In the genomic region with DNA sequence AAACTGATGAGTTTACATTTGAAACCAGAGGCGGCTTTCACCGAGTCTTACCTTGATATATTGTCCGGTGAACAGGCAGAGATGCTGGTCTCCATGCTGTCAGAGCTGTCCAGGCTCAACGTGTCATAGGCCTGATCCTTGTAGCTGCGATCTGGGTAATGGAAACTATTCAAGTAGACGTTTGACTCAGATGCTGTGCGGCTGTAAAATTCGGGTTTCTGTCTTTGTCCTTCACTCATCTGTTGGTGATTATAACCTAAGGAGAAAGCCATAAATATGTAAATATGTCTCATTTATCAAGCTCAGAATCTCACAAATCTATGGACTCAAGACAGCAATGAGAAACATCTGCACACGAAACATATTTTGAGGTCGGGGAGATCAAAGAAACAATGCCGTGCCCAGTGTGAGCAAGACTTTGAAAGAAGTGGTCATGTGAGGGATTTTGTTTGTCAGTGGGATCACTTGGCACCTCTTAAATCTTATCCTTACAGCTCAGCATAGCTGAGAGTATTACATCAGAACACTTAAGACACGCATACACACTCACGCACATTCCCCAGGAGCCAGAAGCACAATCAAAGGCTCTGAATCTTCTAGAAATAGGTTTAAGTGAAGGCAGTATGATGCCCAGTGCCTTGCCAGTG, we compare ENCODE assay signal across 20 mouse cellular contexts. TPM values are rescaled to one million over a fixed set of nuclear protein-coding genes. Genes with fewer than 3 reads are reported as not detected.
DNase-seq lines count a peak whose midpoint lies in the region; ATAC-seq lines count a peak whose summit lies in the region.
"Had no signal": no experiment of that assay in that cellular context is flagged by ENCODE, and none has a peak within 500 bp of the region (broad histone marks: within the 10 kb centered on the region; RNA-seq: fewer than 3 reads in every experiment).

No protein-coding gene starts in this region.

- no peak overlapping the region for H3K27ac ChIP-seq in limb, embryonic 11.5 days (replicated peaks; ENCODE audit: low read depth, low read length)
- H3K27ac ChIP-seq in limb, embryonic 10.5 days: no peak overlapping the region
- peak overlapping the region; percentile 17; the same call in 1 of the 2 replicates for H3K27ac ChIP-seq in embryonic facial prominence, embryonic 15.5 days (replicated peaks)
- H3K27ac ChIP-seq in limb, embryonic 15.5 days: peak overlapping the region; percentile 29; the same call in 1 of the 2 replicates
- H3K27ac ChIP-seq: embryonic facial prominence, embryonic 13.5 days; hindbrain, embryonic 13.5 days; kidney, embryonic 15.5 days; neural tube, embryonic 12.5 days had no signal

- H3K9ac ChIP-seq in limb, embryonic 11.5 days (ENCODE audit: low read length): no peak overlapping the region
- no peak overlapping the region for H3K9ac ChIP-seq in embryonic facial prominence, embryonic 15.5 days
- no peak overlapping the region for H3K9ac ChIP-seq in limb, embryonic 15.5 days
- H3K9ac ChIP-seq: embryonic facial prominence, embryonic 13.5 days; hindbrain, embryonic 13.5 days; kidney, embryonic 15.5 days; liver, postnatal 0 days; neural tube, embryonic 12.5 days had no signal

- H3K4me1 ChIP-seq in limb, embryonic 11.5 days (ENCODE audit: control insufficient read depth, insufficient read depth, low read length): no peaks in the 10 kb centered on the region
- peaks cover 8% of the 10 kb centered on the region for H3K4me1 ChIP-seq in limb, embryonic 10.5 days
- 0 out of 2 replicates have a peak, but pooled peaks cover 6% of the 10 kb centered on the region for H3K4me1 ChIP-seq in embryonic facial prominence, embryonic 15.5 days
- H3K4me1 ChIP-seq in limb, embryonic 15.5 days: no peaks in the 10 kb centered on the region; the same call in none of the 2 replicates
- H3K4me1 ChIP-seq: embryonic facial prominence, embryonic 13.5 days had no signal

- 0 out of 2 replicates have a peak, but pooled peaks cover 5% of the 10 kb centered on the region for H3K36me3 ChIP-seq in limb, embryonic 11.5 days (ENCODE audit: control insufficient read depth, insufficient read depth, low read length)
- peaks cover 54% of the 10 kb centered on the region for H3K36me3 ChIP-seq in limb, embryonic 10.5 days
- peaks cover 13% of the 10 kb centered on the region; the same call in 1 of the 2 replicates for H3K36me3 ChIP-seq in embryonic facial prominence, embryonic 15.5 days
- H3K36me3 ChIP-seq in limb, embryonic 15.5 days: peaks cover 40% of the 10 kb centered on the region; the same call in 1 of the 2 replicates
- H3K36me3 ChIP-seq: G1E; neural tube, embryonic 12.5 days had no signal

- 47% methylated on average over 13 of the region's 13 CpGs for WGBS in limb, embryonic 11.5 days
- WGBS in limb, embryonic 10.5 days: 49% methylated on average over 13 of the region's 13 CpGs
- 62% methylated on average over 13 of the region's 13 CpGs for WGBS in embryonic facial prominence, embryonic 15.5 days
- whole genome bisulfite sequencing in limb, embryonic 15.5 days: 38% methylated on average over 13 of the region's 13 CpGs

- DNase-seq in limb, embryonic 11.5 days (ENCODE audit: low spot score): peak; percentile 47
- no peak for DNase-seq in limb, embryonic 10.5 days (ENCODE audit: low spot score)
- peak; percentile 64 for DNase-seq in mesoderm, embryonic 11.5 days (ENCODE audit: low read depth, low spot score)
- DNase-seq in cerebellum, adult 9-11 months: no peak
- DNase-seq in thymus, postnatal 10 days (ENCODE audit: low spot score in 2 of 2): no peak
- DNase-seq: cerebellum, postnatal 25 days; gastrocnemius, postnatal 36 days; heart, postnatal 10 days; liver; liver, postnatal 0 days; thymus, postnatal 14 days had no signal

- no peaks in the 10 kb centered on the region for H3K9me3 ChIP-seq in limb, embryonic 11.5 days (ENCODE audit: control insufficient read depth, low read length)
- no peaks in the 10 kb centered on the region for H3K9me3 ChIP-seq in limb, embryonic 10.5 days (replicated peaks)
- H3K9me3 ChIP-seq in embryonic facial prominence, embryonic 15.5 days (replicated peaks): no peaks in the 10 kb centered on the region
- no peaks in the 10 kb centered on the region for H3K9me3 ChIP-seq in limb, embryonic 15.5 days
- H3K9me3 ChIP-seq: embryonic facial prominence, embryonic 13.5 days; G1E; hindbrain, embryonic 13.5 days; kidney, embryonic 15.5 days; neural tube, embryonic 12.5 days had no signal

- H3K27me3 ChIP-seq in limb, embryonic 11.5 days (ENCODE audit: control insufficient read depth, insufficient read depth, low read length): no peaks in the 10 kb centered on the region
- H3K27me3 ChIP-seq in limb, embryonic 10.5 days (ENCODE audit: low read depth, poor library complexity, severe bottlenecking): no peaks in the 10 kb centered on the region
- H3K27me3 ChIP-seq in embryonic facial prominence, embryonic 15.5 days: no peaks in the 10 kb centered on the region
- H3K27me3 ChIP-seq in limb, embryonic 15.5 days: no peaks in the 10 kb centered on the region
- H3K27me3 ChIP-seq: embryonic facial prominence, embryonic 13.5 days; hindbrain, embryonic 13.5 days; kidney, embryonic 15.5 days; neural tube, embryonic 12.5 days had no signal

- peak; percentile 69; the same call in 1 of the 2 replicates for ATAC-seq in limb, embryonic 11.5 days (ENCODE audit: insufficient number of reproducible peaks, low FRiP score, low TSS enrichment, low read depth)
- no peak for ATAC-seq in embryonic facial prominence, embryonic 15.5 days (ENCODE audit: insufficient number of reproducible peaks, low FRiP score, low TSS enrichment, low read depth)
- no peak for ATAC-seq in limb, embryonic 15.5 days (ENCODE audit: insufficient number of reproducible peaks, low FRiP score, low TSS enrichment, low read depth)
- ATAC-seq: intestine, embryonic 16.5 days; liver, postnatal 0 days had no signal

- H3K4me2 ChIP-seq in limb, embryonic 11.5 days (ENCODE audit: low read depth, severe bottlenecking): no peak overlapping the region
- H3K4me2 ChIP-seq in embryonic facial prominence, embryonic 15.5 days (replicated peaks): no peak overlapping the region
- H3K4me2 ChIP-seq in limb, embryonic 15.5 days: no peak overlapping the region
- H3K4me2 ChIP-seq: embryonic facial prominence, embryonic 13.5 days; hindbrain, embryonic 13.5 days; kidney, embryonic 15.5 days; neural tube, embryonic 12.5 days had no signal

- H3K4me3 ChIP-seq in limb, embryonic 11.5 days (ENCODE audit: low read depth, low read length): no peak overlapping the region
- H3K4me3 ChIP-seq in limb, embryonic 10.5 days: no peak overlapping the region
- H3K4me3 ChIP-seq in embryonic facial prominence, embryonic 15.5 days (replicated peaks): no peak overlapping the region
- no peak overlapping the region for H3K4me3 ChIP-seq in limb, embryonic 15.5 days
- H3K4me3 ChIP-seq: embryonic facial prominence, embryonic 13.5 days; hindbrain, embryonic 13.5 days; kidney, embryonic 15.5 days; neural tube, embryonic 12.5 days had no signal

RNA-seq across cellular contexts. Expression of a gene that starts 20.2 kb away (rescaled TPM):
- 33.6 and 39.5 TPM in 2 replicates for polyA plus RNA-seq in limb, embryonic 11.5 days (2014; fragmentation: Nextera tagmentation; extraction: Ambion mirVana)
- polyA plus RNA-seq in limb, embryonic 10.5 days (2016; fragmentation: Nextera tagmentation; extraction: Ambion mirVana): 38.8 and 43.0 TPM in 2 replicates
- 32.4 and 33.2 TPM in 2 replicates for polyA plus RNA-seq in embryonic facial prominence, embryonic 15.5 days (2015; fragmentation: Nextera tagmentation; extraction: Ambion mirVana)
- 29.1 and 30.3 TPM in 2 replicates for polyA plus RNA-seq in limb, embryonic 15.5 days (2015; fragmentation: Nextera tagmentation; extraction: Ambion mirVana)

RNA-seq across cellular contexts. Expression of a gene that starts 38.6 kb away (rescaled TPM):
- polyA plus RNA-seq in limb, embryonic 11.5 days (2014; fragmentation: Nextera tagmentation; extraction: Ambion mirVana): 29.2 and 30.2 TPM in 2 replicates
- polyA plus RNA-seq in limb, embryonic 10.5 days (2016; fragmentation: Nextera tagmentation; extraction: Ambion mirVana): 23.5 and 28.5 TPM in 2 replicates
- polyA plus RNA-seq in embryonic facial prominence, embryonic 15.5 days (2015; fragmentation: Nextera tagmentation; extraction: Ambion mirVana): 8.9 and 10.3 TPM in 2 replicates
- polyA plus RNA-seq in limb, embryonic 15.5 days (2015; fragmentation: Nextera tagmentation; extraction: Ambion mirVana): 5.6 and 6.6 TPM in 2 replicates
- polyA plus RNA-seq: CD4-positive, CD25-positive, alpha-beta regulatory T cell, adult 4 months; G1E; liver, postnatal 0 days had no signal

Comparison
In these comparisons a context has a peak if more than half of its experiments do, and no peak if none do; other contexts are left out.
1. DNase-seq: peak in limb, embryonic 11.5 days (single experiment) and mesoderm, embryonic 11.5 days (single experiment); none in limb, embryonic 10.5 days (single experiment), cerebellum, adult 9-11 months (single experiment) and thymus, postnatal 10 days (0 of 2).
2. H3K27ac ChIP-seq: peak in embryonic facial prominence, embryonic 15.5 days (single experiment) and limb, embryonic 15.5 days (single experiment); none in limb, embryonic 11.5 days (single experiment) and limb, embryonic 10.5 days (single experiment).